Mouse (Mus musculus) adrenal gland, adult 2 months (tissue): ENCODE data around the gene Otx1. TPM values are rescaled to one million over a fixed set of nuclear protein-coding genes. Genes with fewer than 3 reads are reported as not detected.
A peak's percentile ranks its signal among the peaks of the same experiment; 100 is the strongest.

Experiments used
- DNase-seq: peaks from one replicate; pipeline ENCODE4 v3.0.0; 2021
- long read RNA-seq: library from polyadenylated mRNA; stranded (forward); transcript quantifications from one replicate; pipeline ENCODE4 v2.0.0, GENCODE M21; 2021
- polyA plus RNA-seq: library from polyadenylated mRNA; depleted of rRNA; stranded (reverse); fragments of >200 nt; gene quantifications from 2 replicates; pipeline ENCODE4 v1.2.3, GENCODE M21; 2012; rRNA removed
- total RNA-seq, 2 experiments: library from RNA; stranded (reverse); gene quantifications; 2 replicates each; pipeline ENCODE4 v1.2.3; 2021

The Otx1 gene
- total RNA-seq (not detected), polyA plus RNA-seq (not detected in 2 replicates)
- long read RNA-seq, result 0 reads

DNA sequence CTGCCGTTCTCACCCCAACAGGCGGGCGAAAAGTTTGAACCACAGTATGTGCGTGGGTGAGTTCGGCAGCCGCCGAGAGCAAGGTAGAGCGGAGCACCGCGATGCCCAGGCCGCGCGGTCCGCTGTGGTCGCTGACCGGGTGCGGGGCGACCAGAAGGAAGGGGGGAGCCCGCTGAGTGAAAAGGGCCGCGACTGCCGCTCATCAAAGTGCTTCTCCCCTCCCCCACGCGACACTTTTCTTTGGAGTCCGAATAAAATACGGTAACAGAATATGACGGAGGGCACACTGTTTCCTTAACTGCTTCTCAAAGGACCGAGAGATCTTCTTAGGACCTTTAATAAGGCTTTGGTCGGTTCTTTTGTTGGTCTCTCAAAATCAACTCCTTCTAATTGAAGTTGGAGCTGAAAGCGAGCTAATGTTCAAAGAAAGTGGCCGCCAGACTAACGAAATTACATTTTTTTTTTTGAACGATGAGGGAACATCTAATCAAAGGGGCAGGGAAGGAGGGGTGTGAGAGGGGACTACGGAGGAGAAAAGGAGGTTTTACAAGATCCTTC, at the start of gene Otx1:
Gene Otx1 (minus strand): TSS at position 115 of the 558 bp plus-strand sequence.
- DNase-seq, result peak; percentile 37

DNA sequence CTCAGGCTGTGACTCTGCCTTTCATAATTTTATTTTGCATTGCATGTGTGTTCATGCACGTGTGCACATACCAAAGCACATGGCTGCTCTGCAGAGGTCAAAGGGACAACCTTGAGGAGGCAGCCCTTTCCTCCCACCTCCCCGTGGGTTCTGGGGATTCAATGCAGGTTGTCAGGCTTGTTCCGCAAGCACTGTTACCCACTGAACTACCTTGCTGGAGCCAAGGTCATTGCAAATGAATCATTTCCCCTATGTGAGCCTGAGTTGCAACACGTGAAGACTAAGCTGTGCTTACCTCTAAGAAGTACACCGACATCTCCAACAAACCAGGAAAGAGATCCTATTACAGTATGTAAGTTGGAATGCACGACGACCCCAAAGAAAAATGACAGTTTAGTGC, 48.2 kb upstream of the Otx1 start:
- peak; percentile 6 for DNase-seq

- DNase-seq, result no peak
Observed at GRCm38 (mm10) chr11:22039854-22040426, 37.2 kb upstream of the Otx1 start.

- DNase-seq, result no peak
Observed at GRCm38 (mm10) chr11:22034564-22035105, 31.9 kb upstream of the Otx1 start.

DNA sequence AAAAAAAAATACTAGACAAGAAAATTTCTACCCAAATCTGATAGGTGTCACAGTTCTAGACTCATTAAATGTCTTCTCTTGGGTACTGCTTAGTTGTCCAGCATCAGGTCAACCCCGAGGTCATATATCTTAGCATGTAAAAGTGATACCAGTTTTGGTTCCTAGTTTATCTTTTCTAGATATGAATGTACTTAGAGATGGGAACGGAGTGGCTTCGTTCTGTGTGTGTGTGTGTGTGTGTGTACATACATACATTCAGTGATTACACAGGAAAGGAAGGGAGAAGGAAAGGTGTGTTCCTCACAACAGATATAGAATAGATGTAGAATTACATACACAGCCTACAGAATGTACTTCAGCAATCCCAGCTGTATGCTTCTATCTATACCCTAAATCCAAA, 30.9 kb upstream of the Otx1 start:
- no peak for DNase-seq

DNA sequence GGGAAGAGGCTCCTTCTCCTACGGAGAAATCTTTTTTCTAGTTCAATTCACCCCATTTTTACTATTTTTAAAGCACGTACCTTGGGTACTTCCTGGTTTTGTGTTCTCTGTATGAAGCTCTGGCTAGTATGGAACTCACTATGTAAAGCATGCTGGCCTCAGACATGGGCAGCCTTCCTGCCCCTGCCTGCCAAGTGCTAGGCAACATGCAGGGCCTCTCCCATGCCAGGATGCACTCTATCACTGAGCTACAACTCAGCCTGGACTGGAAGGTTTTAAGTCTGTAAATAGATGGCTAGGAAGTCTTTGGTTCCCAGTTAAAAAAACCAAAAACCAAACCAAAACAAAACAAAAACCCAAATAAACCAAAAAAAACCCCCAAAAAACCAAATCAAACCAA, 17.9 kb upstream of the Otx1 start:
- no peak for DNase-seq

- DNase-seq, result no peak
Observed at GRCm38 (mm10) chr11:22017444-22017843, 14.7 kb upstream of the Otx1 start.

- DNase-seq, result no peak
Observed at GRCm38 (mm10) chr11:22016341-22016740, 13.6 kb upstream of the Otx1 start.

- no peak for DNase-seq
Observed at GRCm38 (mm10) chr11:22008817-22009216, 6.1 kb upstream of the Otx1 start.

DNA sequence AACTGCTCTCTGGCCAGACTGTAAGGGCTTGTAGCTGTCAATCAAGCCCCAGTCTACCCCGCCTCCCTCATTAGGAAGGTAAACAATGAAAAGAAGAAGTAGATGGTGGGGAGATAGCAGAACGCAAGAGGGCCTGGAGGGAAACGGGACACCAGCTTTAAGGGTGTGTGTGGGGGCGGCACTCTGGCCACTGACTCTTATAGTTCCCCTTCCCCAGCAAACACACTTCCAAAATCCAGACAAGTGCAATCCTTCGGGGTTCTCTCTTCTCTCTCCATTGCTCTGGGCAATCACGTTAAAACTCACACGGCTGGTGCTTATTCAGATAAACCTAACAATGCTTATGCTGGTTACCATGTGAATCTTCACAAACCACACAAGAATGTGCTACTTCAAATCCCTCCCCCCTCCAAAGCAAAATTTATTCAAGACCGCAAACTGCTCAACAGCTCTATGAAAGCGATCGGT, 5.5 kb upstream of the Otx1 start:
- DNase-seq, result no peak

DNA sequence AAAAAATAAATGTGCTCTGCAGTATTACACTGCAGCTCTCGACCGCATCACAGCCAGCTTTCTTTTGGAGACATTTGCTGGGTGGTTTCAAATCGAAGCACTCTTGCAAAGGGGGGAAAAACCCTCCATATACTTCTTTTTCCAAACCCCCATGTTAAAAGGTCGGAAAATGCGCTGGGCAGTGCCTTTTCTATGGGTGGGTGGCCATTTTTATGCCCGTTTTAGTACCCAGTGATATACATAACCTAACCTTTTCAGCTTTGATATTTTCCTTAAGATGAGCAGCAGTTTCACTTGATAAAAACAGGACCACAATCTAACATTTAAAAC, 5.0 kb upstream of the Otx1 start:
- no peak for DNase-seq

DNA sequence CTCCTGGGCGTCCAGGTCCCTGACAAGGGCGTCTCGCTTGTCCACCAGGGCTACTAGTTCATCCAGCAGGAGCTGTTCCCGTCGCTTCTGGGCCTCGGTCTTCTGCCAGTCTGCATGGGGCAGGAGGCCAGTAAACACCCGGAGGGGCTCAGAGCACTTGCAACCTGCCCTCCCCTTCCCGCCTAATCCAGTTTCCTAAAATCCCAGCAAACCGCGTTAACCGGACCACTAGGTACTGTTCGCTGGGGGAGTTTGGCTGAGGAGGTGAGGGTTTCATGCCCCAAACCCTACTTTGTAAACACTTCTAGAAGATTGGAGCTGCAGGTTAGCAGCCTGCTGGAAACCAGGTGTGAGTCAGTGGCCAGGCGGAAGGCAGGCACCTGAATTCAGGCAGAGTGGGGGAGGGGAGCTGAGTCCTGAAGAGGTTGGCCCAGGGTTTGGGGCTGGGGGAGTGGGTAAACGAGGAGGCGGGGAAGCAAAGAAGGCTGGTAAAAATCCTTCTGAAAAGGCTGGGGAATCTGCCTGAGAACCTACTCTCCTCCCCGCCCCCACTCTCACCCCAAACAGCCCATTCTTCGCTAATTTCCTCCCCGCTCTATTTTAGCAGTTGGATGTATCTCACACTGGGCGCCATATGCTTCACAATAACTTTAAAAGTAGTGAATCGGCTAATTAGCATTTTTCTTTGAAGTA, 4.5 kb upstream of the Otx1 start:
- DNase-seq, result no peak

- no peak for DNase-seq
Observed at GRCm38 (mm10) chr11:22006471-22007087, 3.9 kb upstream of the Otx1 start.

GRCm38 (mm10) chr11:22005281-22005870, 2.7 kb upstream of the Otx1 start:
- no peak for DNase-seq

DNA sequence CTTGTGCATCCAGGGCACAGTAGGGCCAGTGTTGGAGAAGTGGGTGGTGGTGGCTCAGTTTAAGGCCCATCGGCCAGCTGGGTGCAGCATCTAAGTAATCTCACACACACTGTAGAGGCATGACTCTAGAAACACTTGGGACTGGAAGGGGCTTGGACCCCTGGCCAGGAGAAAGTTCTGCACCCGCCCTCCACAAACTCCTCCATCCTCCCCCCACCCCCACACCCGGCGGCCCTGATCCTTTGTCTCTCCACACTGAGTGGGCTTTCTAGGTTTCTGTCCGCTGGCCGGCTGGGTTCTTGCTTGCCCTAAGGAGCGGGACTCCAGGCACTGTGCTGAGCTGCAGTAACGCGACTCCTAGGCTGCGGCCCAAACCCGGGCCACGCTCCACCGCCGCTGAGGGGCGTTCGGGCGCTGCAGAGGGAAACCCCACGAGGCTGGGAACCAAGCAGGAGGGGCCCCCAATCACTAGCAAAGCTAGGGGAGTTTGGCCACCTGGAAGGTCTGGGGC, 1.7 kb upstream of the Otx1 start:
- peak; percentile 6 for DNase-seq

- DNase-seq, result peak; percentile 27
Observed at GRCm38 (mm10) chr11:22003341-22003981, 764 bp upstream of the Otx1 start.

- peak; percentile 65 for DNase-seq
Observed at GRCm38 (mm10) chr11:22002062-22002782, 475 bp downstream of the Otx1 start.

DNA sequence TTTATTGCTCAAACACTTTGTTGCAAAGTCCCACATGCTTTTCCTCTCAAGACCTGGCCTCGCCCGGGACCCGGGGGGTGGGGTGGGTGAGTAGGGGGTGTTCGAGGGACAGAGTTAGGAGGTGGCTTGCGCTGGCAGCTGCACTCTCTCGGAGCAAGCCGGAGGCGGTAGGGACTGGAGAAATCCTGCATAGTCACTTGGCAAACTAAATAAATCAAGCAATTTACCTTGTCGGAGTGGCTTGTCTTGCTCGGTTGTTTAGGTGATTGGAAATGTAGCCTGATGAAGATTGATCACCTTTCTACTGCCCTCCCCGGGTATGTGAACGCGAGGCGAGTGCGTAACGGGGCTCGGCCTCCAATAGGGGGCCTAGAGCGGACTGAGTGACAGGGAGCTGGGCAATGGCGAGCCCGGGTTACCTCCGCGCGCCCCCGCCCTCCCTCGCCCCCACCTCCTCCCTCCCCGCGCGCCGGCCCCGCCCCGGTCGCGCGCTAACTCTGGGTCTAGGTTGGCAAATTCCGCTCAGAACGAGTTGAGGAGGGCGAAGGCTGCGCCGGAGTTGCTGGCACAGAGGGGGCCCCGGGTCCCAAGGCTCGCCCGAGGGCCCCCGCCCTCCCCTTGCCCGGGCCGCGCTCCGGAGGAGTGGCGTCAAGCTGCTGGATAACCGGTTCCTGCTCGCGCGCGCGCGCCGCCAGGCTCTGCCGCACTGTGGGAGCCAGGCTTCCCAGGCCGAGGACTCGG, 1.2 kb downstream of the Otx1 start:
- peak; percentile 70 for DNase-seq

GRCm38 (mm10) chr11:22000316-22001076, 2.2 kb downstream of the Otx1 start:
- peak; percentile 14 for DNase-seq
